Mouse (Mus musculus) c-Kit-positive CD71-positive TER-119-negative erythroid progenitor cells, embryonic 14.5 days (primary cell): ENCODE measurements around the gene Mcf2l.

Source experiments
- DNase-seq: peaks from one replicate; pipeline ENCODE4 v3.0.0-alpha.2; 2013; ENCODE audit warnings: low read depth

The Mcf2l gene

DNA sequence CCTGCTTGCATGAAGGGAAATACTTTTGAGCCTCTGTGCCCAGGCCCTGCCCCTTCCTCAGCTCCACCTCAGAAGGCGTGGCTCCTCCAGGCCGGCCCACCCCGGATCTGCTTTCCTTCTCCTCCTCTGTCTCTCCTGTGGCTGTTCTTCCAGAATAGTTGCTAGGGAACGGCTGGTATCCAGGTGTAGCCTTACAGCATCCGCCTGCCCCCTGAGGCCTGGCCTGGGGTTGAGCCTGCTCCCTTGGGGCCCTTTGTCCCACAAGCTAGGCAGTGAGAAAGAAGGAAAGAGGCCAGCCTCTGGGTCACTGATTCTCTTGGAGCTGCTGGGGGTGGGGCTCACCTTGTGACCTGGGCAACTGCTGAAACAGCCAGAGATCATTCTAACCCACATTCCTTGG, 38.4 kb downstream of the Mcf2l start:
- DNase-seq: no peak

DNA sequence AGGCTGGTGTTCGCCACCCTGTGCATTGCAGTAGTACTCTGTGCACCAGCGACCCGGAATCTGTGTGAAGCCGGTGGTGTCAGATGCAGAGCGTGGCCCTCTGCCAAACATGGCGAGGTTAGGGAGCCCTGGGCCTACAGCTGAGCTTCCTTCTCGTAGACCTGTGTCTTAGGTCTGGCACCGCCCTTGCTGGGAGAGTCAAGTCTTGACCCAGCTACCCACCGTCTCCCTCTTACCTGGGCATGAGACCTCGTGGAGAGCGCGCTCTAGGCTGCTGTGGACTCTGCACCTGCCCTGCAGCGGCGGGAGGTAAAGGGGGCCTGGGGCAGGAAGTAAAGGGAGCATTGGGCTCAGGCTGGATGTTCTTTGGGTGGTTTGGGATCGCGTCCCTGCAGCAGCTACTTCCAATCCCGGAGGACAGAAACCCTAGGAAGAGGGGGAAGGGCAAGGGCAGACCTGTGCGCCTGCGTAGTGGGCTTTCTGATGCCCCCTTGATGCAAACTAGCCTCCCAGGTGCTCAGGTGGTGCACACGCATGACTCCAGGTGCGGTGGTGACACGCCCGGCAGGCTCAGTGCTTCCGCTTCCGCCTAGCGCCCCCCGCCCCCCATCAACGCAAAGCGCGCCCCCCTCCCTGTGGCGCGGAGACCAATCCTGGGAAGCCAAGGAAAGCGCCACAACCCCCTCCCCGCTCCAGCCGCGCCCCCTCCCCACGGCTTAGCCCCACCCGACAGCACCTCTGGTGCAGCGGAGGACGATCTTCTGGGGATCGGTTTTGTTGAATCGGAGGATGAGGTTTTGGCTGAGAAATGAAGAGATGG, 41.8 kb downstream of the Mcf2l start:
- DNase-seq: no peak

DNA sequence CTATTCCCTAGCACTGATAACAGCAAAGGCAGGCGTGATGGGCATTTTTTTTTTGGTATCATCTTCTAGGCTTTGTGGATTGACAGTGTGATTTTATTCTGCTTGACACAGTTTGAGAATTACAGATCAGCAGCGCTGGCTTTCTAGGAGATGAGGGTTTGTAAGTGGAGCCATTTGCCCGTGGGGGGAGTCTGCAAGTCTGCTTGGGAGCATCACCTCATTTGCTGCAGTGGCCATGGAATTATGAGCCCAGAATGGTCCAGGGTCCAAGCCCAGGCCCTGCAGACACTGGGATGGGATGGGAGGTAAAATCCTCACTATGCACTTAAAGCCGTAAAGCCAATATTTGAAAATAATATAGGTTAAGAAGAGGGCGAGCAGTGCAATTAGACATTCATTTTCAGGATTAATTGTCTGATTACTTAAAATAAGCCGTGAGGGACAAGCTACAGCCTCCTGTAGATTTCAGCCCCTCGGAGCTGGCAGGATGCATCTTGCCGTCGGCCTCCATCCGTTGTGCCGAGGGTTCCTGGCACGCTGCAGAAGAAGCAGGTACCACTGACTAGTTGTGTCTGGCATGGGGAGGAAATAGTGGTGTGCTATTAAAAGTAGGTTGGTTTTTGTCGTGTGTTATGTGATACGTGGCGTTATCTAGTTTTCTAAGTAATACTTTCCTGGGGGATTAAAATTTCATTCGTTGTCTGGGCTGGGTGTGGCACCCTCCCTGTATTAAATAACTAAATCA, 42.7 kb downstream of the Mcf2l start:
- DNase-seq: no peak

DNA sequence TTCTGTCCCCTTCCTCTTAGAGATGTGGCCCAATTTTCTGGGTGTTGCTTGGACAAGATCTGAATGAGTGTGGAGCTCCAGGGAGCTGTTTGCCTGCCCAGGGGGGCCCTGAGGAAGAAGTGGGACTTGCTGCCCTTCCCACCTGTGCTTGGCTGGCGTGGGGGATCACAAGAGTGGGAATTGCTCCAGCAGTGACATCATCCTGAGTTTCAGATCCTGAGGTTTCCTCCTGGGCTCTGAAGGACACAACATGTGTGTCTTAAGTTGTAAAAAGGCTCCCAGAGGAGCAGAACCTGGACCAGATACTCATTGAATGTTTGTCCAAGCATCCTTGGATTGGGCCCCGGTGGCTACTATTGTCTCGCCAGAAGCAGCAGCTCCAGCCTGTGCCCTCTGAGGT, 43.4 kb downstream of the Mcf2l start:
- DNase-seq: no peak

DNA sequence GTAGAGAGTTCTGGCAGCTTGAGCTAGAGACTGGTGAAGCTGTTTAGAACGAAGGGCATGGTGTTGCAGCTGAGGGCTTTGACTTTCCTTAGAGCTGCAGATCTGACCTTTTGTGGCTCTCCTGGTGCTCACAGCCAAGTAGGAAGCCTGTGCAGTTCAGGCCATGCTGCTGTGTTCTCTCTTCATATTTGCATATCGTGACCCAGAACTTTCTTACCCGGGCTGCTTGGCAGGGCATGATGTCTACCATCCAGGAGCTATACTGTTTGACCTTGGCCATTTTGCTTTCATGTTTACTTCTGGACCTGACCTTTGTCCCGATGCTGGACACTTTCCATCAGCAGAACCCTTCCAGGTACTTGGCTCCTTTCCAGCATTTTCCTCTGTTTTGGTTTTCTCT, 44.2 kb downstream of the Mcf2l start:
- no peak for DNase-seq

DNA sequence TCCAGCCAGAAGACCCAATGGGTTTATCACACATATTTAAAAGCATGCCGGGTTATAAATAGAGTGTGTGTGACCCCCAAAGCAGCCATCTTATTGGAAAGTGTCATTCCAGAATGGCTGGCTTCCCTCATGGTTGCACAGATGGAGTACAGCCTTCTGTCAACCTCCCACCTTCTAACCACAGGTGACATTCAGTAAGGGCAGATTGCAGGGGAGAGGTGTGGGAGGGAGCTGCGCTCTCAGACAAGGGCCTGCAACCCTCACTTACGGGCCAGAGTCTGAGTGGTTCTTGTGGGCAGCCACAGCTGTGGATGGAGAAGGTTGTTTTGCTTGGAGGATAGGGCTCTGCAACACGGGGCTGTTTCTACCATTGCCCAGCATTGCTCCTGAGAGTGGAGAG, 47.0 kb downstream of the Mcf2l start:
- no peak for DNase-seq

DNA sequence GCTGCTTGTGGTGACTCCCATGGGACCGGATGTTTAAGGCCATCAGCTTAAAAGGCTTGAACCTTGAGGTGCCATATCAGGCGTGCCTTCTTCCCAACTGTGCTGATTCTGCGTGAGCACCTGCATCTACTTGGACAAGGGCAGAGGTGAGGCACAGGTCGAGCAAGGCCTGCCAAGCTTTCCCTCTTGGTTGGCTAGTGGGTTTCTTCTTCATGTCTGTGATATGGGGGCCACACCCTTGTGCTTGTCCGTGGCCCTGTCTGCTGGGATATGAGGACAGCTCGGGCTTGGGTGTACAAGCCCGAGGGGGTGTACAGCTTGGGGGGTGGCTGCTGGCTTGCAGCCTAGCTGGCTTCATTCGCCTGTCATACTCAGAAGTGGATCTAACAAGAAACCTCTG, 51.4 kb downstream of the Mcf2l start:
- no peak for DNase-seq

DNA sequence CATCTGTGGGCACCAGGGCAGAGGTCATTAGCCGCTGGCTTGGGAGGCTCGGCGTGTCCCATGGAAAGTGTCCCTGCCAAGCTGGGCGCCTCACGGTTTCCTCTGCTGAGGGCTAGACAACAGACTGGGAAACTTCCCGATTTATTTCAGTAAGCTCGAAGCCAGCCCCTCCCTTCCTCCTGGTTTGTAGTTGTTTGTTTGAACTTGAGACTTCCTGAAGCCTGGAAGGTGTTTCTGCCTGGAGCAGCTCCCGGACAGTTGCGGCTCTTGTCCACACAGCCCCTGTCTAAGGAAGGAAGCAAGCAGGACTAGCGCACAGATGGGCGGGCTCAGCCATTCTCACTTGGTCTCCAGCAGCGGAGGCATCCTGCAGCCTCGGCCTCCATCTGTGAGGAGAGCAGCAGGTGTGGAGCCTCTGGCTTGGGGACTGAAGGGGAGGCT, 52.4 kb downstream of the Mcf2l start:
- DNase-seq: no peak

DNA sequence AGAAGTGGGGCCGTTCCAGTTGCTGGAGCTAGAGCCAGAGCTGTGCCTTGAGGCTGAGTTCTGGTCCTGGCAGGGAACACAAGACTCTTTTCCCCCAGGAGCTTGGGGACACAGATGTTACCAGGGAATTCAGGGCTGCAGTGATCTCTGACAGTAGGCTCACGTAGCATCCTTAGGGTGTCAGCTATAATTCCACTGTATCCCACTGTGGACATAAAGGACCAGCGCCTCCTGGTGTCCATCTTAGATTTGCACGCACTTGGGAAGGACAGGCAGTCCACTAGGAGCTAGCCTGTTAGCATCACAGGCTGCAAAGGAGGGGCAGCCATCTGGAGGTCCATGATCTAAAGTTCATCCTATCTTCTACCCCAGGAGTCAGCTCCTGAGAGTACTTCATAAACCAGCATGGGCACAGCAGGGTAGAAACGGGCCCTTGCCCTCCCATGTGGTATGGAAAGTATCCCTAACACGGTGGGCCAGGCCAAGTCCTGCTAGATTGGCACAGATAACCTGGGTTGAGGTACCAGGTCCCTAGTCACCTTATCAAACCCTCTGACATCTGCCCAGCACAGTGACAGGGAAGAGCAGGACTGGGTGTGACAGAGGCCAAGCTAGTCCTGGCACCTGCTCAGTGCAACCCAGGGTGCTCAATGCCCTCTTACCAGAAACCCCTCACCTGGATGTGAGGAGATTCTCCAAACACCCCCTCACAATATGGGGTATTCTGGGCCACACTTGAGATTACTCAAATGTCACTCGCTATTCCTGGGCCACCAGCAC, 53.8 kb downstream of the Mcf2l start:
- peak; percentile 4 for DNase-seq

DNA sequence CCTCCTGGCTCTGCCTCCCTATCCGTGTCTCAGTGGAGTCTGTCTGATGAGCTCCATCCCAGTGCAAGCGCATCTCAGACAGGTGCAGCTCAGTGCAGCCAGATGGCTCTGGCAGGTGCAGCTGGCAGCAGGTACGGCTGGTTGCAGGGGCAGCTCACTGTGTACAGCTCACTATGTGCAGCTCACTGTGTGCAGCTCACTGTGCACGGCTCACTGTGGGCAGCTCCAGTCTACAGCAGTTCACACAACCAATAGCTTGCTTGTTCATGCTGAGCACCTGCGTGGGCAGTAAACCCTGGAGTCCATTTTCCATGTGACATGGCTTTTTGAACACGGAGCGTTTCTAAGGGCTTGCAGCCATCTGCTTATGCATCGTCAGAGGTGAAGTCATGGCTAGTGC, 54.4 kb downstream of the Mcf2l start:
- DNase-seq: no peak

DNA sequence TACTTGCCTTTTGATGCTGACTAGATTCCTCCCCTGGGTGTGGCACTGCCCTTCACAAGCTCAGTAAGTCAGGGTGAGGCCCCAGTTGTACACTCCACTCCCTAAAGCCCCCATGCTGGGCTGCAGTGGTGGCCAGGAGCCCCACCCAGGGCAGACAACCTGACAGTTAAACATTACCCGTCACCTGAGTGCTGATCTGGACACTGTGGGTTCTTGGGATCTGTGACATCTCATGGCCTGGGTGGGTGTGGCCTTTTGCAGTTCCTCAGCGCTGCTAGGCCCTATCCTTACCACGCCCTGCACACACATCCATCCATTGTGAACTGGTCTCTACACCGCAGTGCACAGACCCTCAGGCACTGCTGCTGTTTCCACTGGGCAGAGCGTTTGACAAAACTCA, 55.3 kb downstream of the Mcf2l start:
- DNase-seq: no peak

DNA sequence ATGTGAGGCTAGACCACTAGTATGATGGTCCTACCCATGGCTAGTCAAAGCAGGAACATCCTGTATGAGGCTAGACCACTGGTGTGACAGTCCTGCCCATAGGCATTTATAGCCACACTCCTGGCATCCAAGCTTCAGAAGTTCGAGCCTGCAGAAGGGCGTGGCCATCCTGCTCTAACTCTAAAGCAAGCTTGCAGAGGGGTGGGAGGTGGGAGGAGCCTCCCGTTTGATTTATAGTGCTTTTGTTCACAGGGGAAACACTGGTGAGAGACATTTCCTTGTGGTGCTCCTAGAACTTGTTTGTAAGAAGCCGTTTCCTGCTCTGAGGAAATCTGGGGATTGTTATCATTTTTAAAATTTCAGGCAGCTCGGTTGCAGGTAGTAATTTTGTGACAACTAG, 56.7 kb downstream of the Mcf2l start:
- DNase-seq: no peak

DNA sequence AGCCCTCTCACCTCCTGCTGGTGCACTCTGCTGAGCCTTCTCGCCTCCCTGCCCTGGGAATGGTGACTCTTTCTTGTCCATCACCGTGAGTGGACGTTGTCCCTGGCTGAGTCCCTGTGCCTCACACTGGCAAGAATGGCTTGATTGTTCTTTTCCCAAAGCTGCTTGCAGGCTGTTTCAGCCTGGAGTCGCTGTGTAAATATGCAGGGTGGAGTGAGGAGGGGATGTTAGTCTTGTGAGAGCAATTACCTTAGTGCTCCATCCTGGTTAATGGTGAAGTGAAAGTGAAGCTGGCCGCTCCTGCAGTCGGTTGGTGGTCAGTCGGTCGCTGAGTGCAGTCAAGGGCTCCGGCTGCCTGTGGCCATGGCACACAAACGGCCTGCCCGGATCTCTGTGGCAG, 57.8 kb downstream of the Mcf2l start:
- no peak for DNase-seq

DNA sequence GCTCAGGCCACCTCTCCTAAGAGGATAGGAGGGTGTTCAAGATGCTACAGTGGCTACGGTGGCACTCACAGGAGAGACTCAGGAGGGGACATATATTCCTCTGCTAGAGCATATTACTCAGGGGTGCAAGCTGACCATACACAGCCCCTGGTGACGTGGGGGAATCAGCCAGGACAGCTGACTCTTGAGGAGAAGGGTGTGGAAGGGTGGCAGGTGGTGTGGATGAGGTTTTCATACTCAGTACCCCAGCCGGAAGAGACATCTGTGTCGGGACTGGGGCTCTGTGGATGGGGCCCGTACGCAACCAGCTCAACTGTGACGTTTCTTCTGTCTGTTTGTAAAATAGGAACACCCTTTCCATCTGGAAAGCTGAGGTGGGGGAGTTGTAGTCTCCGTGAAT, 58.9 kb downstream of the Mcf2l start:
- no peak for DNase-seq

DNA sequence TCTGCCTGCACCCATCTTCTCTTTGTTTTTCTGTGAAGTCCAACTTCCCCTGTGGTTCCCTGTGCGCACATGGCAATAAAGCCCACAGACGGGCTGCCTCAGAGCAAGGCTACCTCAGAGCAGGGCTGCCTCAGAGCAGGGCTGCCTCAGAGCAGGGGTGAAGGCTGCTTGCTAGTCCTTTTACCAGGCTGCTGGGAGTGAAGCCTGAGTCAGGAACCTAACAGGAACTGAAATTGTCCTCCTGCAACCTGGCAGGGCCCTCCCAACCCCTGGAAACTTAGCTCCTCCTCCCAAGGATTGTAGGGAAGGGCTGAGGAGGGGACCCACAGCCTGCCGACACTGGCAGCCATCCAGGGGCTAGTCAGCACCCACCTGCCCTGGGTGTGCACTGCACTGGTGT, 60.2 kb downstream of the Mcf2l start:
- no peak for DNase-seq

DNA sequence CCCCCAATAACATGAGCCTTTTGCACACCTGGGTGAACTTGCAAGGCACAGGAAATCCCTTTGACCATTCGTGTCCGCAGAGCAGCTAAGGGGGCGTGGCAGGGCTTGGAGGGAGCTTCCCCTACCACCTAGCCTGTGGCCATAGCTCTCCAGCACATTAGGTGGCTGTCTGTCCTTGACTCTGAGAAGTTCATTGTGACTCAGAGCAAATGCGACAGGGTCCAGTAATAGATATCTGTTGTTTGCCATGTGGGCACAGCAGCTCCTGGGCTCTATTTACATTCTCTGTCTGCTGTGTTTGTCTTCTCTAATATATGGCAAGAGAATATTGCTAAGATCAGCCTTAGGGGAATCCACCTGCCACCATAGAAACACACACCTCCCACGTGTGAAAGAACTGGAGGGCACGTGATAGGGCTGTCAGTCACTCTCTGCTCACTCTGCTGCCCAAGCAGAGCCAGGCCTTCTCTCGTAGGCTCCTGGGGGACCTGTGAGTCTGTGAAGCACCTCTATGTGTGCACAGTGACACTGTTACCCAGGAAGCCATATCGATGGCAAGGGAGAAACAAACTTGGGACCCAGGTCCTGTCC, 60.9 kb downstream of the Mcf2l start:
- DNase-seq: no peak

DNA sequence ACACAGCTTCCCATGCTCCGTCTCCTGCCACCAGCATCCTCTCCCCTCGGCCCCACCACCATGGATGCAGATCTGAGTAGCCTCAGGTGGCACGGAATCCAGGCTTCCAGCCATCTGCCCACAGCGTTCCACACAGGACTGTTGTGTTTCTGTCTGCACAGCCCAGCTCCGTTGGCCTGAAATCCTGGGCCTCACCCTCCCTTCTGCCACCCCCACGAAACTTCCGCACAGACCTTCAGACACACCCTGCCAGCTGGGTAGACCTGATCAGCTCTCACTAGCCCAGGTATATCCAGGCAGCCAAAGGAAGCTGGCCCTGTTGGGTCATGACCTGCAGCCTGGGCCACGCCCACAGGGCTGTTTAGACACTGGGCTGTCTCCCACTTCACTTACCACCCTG, 66.9 kb downstream of the Mcf2l start:
- DNase-seq: no peak

DNA sequence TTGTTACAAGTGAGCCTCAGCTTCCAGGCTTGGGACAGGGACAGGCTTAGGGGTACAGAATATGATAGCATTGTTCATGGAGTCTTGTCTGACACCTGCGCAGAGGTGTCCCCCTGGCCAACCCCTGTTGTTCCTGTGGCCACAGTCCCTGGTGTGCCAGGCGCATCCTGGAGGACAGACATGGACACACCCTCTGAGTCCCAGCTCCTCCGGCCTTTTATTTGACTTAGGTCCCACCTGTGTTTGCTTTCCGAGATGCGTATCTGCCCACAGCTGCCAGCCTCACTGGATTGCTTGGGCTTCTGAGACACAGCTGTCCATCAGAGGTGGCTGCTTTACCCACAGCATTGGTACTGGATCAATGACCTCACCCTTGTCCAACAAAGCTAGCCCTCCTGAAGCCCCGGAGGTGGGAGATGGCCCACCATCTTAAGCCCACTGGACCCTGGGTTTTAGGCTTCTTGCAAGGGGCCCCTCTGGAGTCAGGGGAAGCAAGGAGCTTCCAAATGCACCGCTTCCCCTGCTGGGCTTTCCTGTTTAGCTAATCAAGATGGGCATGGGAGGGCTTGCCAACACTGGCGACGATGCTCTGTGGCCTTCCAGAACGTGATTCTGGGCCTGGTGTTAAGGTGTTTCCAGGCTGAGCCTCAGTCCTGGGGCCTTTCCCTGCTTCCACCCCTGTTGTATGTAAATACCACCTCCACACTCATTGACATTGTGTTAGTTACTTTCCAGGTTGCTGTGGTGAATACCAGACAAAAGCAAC, 67.7 kb downstream of the Mcf2l start:
- no peak for DNase-seq

DNA sequence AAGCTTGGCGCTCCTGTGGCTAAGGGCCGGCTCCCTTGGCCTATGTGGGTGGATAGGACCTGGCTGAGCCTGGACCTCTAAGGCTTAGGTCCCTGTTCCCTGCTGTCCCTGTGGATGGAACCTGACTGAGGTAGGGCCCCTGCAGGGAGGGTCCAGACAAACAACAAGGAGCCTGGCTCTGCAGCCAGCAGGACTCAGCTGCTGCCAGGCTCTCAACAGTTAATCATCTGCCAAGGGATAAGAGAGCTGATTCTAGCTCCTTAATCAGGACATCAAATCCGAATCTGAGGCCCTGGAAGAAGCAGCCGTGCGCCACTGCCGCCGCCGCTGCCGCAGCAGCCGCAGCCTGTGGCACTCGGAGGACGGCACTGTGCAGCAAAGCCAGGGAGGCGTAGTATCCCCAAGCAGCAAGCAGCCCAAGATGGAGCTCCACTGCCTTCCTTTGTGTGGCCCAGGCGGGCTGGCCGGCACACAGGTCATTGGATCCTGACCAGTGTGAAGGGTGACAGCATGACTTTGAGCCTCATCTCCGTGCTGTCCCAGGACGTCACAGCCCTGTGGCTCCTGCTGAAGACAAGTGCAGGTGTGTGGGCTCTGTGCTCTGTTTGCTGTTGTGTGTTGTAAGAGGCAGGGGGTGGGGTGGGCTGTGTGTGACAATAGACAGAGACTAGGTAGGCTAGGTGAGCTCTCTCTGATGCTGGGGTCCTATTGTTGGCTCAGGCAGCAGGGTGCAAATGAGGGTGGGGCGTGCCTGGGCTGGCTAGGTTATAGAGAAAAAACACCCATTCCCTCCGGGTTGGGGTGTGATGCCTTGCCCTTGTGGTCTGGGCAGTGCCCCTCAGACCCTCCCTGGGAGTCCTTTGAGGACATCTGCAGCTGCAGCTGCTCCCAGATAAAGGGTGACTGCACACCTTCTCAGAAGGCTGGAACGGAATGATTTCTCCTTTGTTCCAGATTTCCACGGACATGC, 74.3 kb downstream of the Mcf2l start:
- DNase-seq: no peak

DNA sequence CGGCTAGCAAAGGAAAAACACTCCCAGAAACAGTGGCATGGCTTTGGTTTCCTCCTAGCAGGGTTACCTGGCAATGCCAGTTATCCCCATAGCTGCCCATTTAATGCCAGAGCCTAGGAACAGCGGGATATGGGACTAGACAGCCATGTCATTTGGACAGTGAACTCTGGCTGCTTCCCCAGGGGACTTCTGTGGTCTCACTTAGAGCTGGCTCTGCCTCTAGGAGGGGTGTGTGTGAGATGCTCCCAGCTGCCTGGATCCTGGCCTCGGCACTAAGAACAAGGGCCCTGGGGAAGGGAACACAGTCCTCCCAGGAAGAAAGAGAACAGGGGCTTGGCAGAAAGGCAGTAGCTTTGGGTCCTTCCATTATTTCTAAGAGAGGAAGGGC, 75.0 kb downstream of the Mcf2l start:
- no peak for DNase-seq
